ENCODE assay signal across 8 mouse cellular contexts in genomic region chrX:51017851-51018785, GRCm38 (mm10). TPM values are rescaled to one million over a fixed set of nuclear protein-coding genes. Genes with fewer than 3 reads are reported as not detected.
DNase-seq lines count a peak whose midpoint lies in the region; ATAC-seq and TF ChIP-seq lines count a peak whose summit lies in the region.

TSS of gene Rap2c (minus strand) at chrX:51018018.

- peak; percentile 17; the same call in 1 of the 2 replicates for ATAC-seq in erythroid progenitor cell, adult 5-6 weeks (replicated peaks; ENCODE audit: low FRiP score, poor library complexity, severe bottlenecking)
- ATAC-seq in heart, embryonic 15.5 days (replicated peaks; ENCODE audit: insufficient number of reproducible peaks, insufficient read depth, low FRiP score, low read depth): peak; percentile 71
- ATAC-seq in liver, embryonic 14.5 days (ENCODE audit: insufficient read depth): peak; percentile 75
- ATAC-seq in stomach, postnatal 0 days (ENCODE audit: low FRiP score, low TSS enrichment): peak; percentile 68

- TF ChIP-seq CTCF in E14TG2a.4 (conservative IDR thresholded peaks at IDR 0.05; ENCODE audit: low read length): no peak
- TF ChIP-seq CTCF in liver, embryonic 14.5 days (IDR thresholded peaks at IDR 0.05; ENCODE audit: low read depth): no peak
- TF ChIP-seq CTCF in stomach, postnatal 0 days (IDR thresholded peaks at IDR 0.05; ENCODE audit: low read depth): no peak

- peak within 1 kb of the TSS; percentile 78 for H3K4me3 ChIP-seq in E14TG2a.4 (replicated peaks; ENCODE audit: low read length)
- peak within 1 kb of the TSS; percentile 90 for H3K4me3 ChIP-seq in brown adipose tissue, adult 24 weeks (ENCODE audit: insufficient read depth, low read depth, low read length)
- H3K4me3 ChIP-seq in heart, embryonic 15.5 days: peak within 1 kb of the TSS; percentile 63
- H3K4me3 ChIP-seq in liver, embryonic 14.5 days (ENCODE audit: insufficient read depth in 1 of 2, low read depth in 2 of 2, low read length in 2 of 2): peak within 1 kb of the TSS; percentile 69 to 90
- H3K4me3 ChIP-seq in stomach, postnatal 0 days (ENCODE audit: low read depth, low read length): peak within 1 kb of the TSS; percentile 60

- peak within 1 kb of the TSS; percentile 55 for H3K4me2 ChIP-seq in heart, embryonic 15.5 days
- peak within 1 kb of the TSS; percentile 67 for H3K4me2 ChIP-seq in liver, embryonic 14.5 days (ENCODE audit: low read depth)
- H3K4me2 ChIP-seq in stomach, postnatal 0 days (replicated peaks; ENCODE audit: low read depth): peak within 1 kb of the TSS; percentile 55

- WGBS in heart, embryonic 15.5 days: 17% methylated on average over 27 of the region's 92 CpGs
- WGBS in liver, embryonic 14.5 days (ENCODE audit: insufficient replicate concordance): 15% methylated on average over 44 of the region's 92 CpGs
- WGBS in stomach, postnatal 0 days: 17% methylated on average over 10 of the region's 92 CpGs

- H3K36me3 ChIP-seq in E14TG2a.4 (ENCODE audit: insufficient read depth, low read length): peaks cover 19% of the 10 kb centered on the region
- H3K36me3 ChIP-seq in heart, embryonic 15.5 days: peaks cover 5% of the 10 kb centered on the region; the same call in 1 of the 2 replicates
- H3K36me3 ChIP-seq in liver, embryonic 14.5 days (replicated peaks; ENCODE audit: control insufficient read depth, insufficient read depth, low read depth): no peaks in the 10 kb centered on the region; the same call in 1 of the 2 replicates
- no peaks in the 10 kb centered on the region for H3K36me3 ChIP-seq in stomach, postnatal 0 days (ENCODE audit: control insufficient read depth, insufficient read depth, low read length)

- TF ChIP-seq EP300 in liver, embryonic 14.5 days (IDR thresholded peaks at IDR 0.05; ENCODE audit: low read depth): no peak
- no peak for TF ChIP-seq EP300 in stomach, postnatal 0 days (optimal IDR thresholded peaks at IDR 0.05)

- peak; percentile 72 for DNase-seq in kidney, postnatal 14 days
- peak; percentile 49 to 53 (median 52) for DNase-seq in liver, embryonic 14.5 days (ENCODE audit: low read depth in 3 of 3, low spot score in 3 of 3)
- peak; percentile 58 for DNase-seq in neural tube, embryonic 10.5 days (ENCODE audit: extremely low spot score, low spot score)
- peak; percentile 77 for DNase-seq in stomach, postnatal 0 days (ENCODE audit: low spot score)

- no peaks in the 10 kb centered on the region for H3K9me3 ChIP-seq in E14TG2a.4 (ENCODE audit: low read length)
- no peaks in the 10 kb centered on the region for H3K9me3 ChIP-seq in heart, embryonic 15.5 days (replicated peaks)
- no peaks in the 10 kb centered on the region for H3K9me3 ChIP-seq in liver, embryonic 14.5 days (ENCODE audit: control insufficient read depth, low read length)
- H3K9me3 ChIP-seq in stomach, postnatal 0 days (ENCODE audit: control insufficient read depth, low read length): no peaks in the 10 kb centered on the region

- H3K27ac ChIP-seq in brown adipose tissue, adult 24 weeks (replicated peaks; ENCODE audit: low read depth, low read length): peak within 1 kb of the TSS; percentile 99
- peak within 1 kb of the TSS; percentile 97 for H3K27ac ChIP-seq in heart, embryonic 15.5 days
- H3K27ac ChIP-seq in liver, embryonic 14.5 days: peak within 1 kb of the TSS; percentile 74
- H3K27ac ChIP-seq in stomach, postnatal 0 days (replicated peaks): peak within 1 kb of the TSS; percentile 95

- H3K4me1 ChIP-seq in E14TG2a.4 (replicated peaks; ENCODE audit: low read depth, low read length): peaks cover 7% of the 10 kb centered on the region; the same call in 1 of the 2 replicates
- no peaks in the 10 kb centered on the region for H3K4me1 ChIP-seq in brown adipose tissue, adult 24 weeks (ENCODE audit: control insufficient read depth, insufficient read depth, insufficient read length, low read length)
- no peaks in the 10 kb centered on the region for H3K4me1 ChIP-seq in heart, embryonic 15.5 days (replicated peaks)
- peaks cover 5 to 7% of the 10 kb centered on the region in 2 experiments; a peak in 3 of 4 replicates for H3K4me1 ChIP-seq in liver, embryonic 14.5 days (replicated peaks; ENCODE audit: control insufficient read depth in 2 of 2, insufficient read depth in 2 of 2, low read length in 1 of 2)
- no peaks in the 10 kb centered on the region for H3K4me1 ChIP-seq in stomach, postnatal 0 days (replicated peaks; ENCODE audit: control insufficient read depth, insufficient read depth)

- no peaks in the 10 kb centered on the region for H3K27me3 ChIP-seq in E14TG2a.4 (ENCODE audit: insufficient read depth, low read length)
- no peaks in the 10 kb centered on the region for H3K27me3 ChIP-seq in heart, embryonic 15.5 days
- H3K27me3 ChIP-seq in liver, embryonic 14.5 days (ENCODE audit: control insufficient read depth, insufficient read depth, low read length): no peaks in the 10 kb centered on the region
- no peaks in the 10 kb centered on the region for H3K27me3 ChIP-seq in stomach, postnatal 0 days (ENCODE audit: control insufficient read depth, insufficient read depth, low read length)

- H3K9ac ChIP-seq in heart, embryonic 15.5 days: peak within 1 kb of the TSS; percentile 77
- peak within 1 kb of the TSS; percentile 81 for H3K9ac ChIP-seq in liver, embryonic 14.5 days (replicated peaks)
- H3K9ac ChIP-seq in stomach, postnatal 0 days (ENCODE audit: low read length): peak within 1 kb of the TSS; percentile 74

RNA-seq across cellular contexts. Expression of gene Rap2c, which starts in this region (rescaled TPM):
- 20.5 and 21.8 TPM in 2 replicates for polyA plus RNA-seq in brown adipose tissue, adult 24 weeks (2012; ENCODE audit: insufficient read depth, insufficient read length, missing spikeins)
- 10.1 and 11.2 TPM in 2 replicates for total RNA-seq in erythroid progenitor cell, adult 5-6 weeks (2015; ENCODE audit: low replicate concordance)
- total RNA-seq in erythroid progenitor cell, adult 5-6 weeks (2017; ENCODE audit: low replicate concordance): 4.8 and 11.3 TPM in 2 replicates
- polyA plus RNA-seq in heart, embryonic 15.5 days (2015; fragmentation: Nextera tagmentation; extraction: Ambion mirVana): 13.2 and 14.0 TPM in 2 replicates
- polyA plus RNA-seq in liver, embryonic 14.5 days (2012; rRNA removed): 6.0 and 8.2 TPM in 2 replicates
- polyA plus RNA-seq in liver, embryonic 14.5 days (2014; fragmentation: Nextera tagmentation; extraction: Ambion mirVana): 9.9 and 10.2 TPM in 2 replicates
- polyA plus RNA-seq in stomach, postnatal 0 days (2015; fragmentation: Nextera tagmentation; extraction: Ambion mirVana): 10.7 and 11.2 TPM in 2 replicates

Comparison
In these comparisons a context has a peak if more than half of its experiments do, and no peak if none do; other contexts are left out.
1. Peak in every context shown above with its lines: DNase-seq, ATAC-seq, H3K4me3 ChIP-seq and H3K27ac ChIP-seq.
2. ATAC-seq: peak in every context shown above with its lines; median percentile 75 in liver, embryonic 14.5 days; 71 in heart, embryonic 15.5 days; 68 in stomach, postnatal 0 days; 17 in erythroid progenitor cell, adult 5-6 weeks.